Mouse (Mus musculus): ENCODE results near the gene Hhipl1.
A peak's percentile ranks its signal among the peaks of the same experiment; 100 is the strongest.

The Hhipl1 gene

GRCm38 (mm10) chr12:108365340-108365739 is 59.3 kb downstream of the Hhipl1 start:
- DNase-seq (ENCODE audit: low spot score): peak; percentile 55

- DNase-seq (ENCODE audit: low spot score): no peak
Measured at GRCm38 (mm10) chr12:108365868-108366267, 59.8 kb downstream of the Hhipl1 start.

GRCm38 (mm10) chr12:108367909-108368308 is 61.8 kb downstream of the Hhipl1 start:
- no peak for DNase-seq (ENCODE audit: low spot score)

GRCm38 (mm10) chr12:108368921-108369320 is 62.9 kb downstream of the Hhipl1 start:
- no peak for DNase-seq (ENCODE audit: low spot score)

- no peak for DNase-seq (ENCODE audit: low spot score)
Measured at GRCm38 (mm10) chr12:108370596-108371428, 64.7 kb downstream of the Hhipl1 start, which contains the start of gene Eml1. TSS of gene Eml1 (plus strand) at chr12:108370957.

GRCm38 (mm10) chr12:108371429-108371765 is 65.3 kb downstream of the Hhipl1 start:
- DNase-seq (ENCODE audit: low spot score): no peak

- DNase-seq (ENCODE audit: low spot score): no peak
Measured at GRCm38 (mm10) chr12:108372241-108372640, 66.2 kb downstream of the Hhipl1 start.

GRCm38 (mm10) chr12:108373611-108374010 is 67.5 kb downstream of the Hhipl1 start:
- no peak for DNase-seq (ENCODE audit: low spot score)

GRCm38 (mm10) chr12:108374689-108375088 is 68.6 kb downstream of the Hhipl1 start:
- no peak for DNase-seq (ENCODE audit: low spot score)

GRCm38 (mm10) chr12:108378379-108379133 is 72.5 kb downstream of the Hhipl1 start:
- DNase-seq (ENCODE audit: low spot score): no peak

Measured in MN1 (cell line).